Mouse (Mus musculus): ENCODE results near the gene 4930404H24Rik.
"Not testable (repeated sequence)": the region's sequence is repeated elsewhere in the genome, so short reads cannot be mapped to it uniquely, and the experiment has no call there.

4930404H24Rik gene

DNA sequence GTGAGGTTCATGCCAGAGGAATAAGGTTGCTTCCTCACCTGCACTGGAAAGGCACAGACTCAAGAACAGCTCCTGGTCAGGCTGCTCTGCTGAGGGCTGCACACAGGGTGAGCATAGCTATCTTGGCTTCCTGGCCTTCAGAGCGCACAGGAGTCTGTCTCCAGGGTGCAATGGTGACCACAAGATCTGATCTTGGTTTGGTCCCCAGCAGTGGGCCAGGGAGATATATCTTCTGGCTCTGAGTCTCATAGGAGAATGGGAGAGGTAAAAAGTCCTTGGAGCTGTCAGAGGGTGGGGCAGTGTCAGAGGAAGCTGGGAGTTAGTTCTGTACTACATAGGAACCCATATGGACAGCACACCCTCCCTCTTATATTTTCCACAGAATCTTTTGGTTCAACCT lies 13.1 kb upstream of the 4930404H24Rik start:
- DNase-seq: no peak

DNA sequence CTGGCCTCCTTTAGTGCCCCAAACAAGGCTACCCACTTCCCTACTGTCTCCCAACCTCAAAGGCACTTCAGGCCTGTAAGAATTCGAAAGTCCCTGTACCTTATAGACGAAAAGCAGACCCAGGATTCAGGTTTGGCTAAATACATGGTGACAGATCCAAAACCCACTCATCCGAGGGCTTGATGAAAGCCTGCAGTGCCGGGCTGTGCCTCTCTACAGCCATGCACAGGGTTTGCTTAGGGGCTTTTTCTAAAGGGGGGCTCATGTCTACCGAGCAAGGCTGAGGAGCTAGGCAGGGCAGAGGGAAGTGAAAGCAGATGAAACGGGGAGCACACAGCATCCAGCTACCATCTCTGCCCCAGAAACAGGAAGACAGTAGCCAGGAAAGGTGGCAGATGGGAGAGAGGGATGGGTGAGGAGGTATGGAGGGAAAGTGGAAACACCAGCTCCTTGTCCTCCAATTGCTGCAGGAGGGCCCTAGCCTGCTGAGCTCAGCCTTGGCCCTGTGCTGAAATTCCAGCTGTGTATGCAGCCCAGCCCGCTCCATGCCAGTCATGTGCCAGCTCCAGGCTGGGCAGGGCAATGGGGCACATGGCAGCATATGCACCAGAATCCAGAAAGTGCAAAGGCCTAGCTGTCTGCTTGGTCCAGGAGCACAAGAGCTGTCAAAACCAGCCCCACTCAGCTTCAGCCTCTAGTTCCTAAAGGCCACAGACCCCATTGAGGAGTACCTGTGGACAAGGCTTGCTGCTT lies 11.3 kb upstream of the 4930404H24Rik start:
- DNase-seq: no peak

DNA sequence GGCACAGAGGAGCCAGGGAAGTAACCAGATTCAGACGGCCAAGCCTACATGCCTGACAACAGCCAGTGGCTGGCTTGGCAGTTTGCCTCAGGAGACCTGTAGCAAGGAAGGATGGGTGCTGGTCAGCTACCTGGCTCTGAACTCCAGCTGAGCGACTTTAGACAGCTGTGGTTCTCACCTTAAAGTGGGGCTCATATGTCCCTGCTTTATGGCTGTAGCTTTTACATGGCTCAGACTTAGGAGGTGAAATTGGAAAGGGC lies 10.8 kb upstream of the 4930404H24Rik start:
- DNase-seq: no peak

DNA sequence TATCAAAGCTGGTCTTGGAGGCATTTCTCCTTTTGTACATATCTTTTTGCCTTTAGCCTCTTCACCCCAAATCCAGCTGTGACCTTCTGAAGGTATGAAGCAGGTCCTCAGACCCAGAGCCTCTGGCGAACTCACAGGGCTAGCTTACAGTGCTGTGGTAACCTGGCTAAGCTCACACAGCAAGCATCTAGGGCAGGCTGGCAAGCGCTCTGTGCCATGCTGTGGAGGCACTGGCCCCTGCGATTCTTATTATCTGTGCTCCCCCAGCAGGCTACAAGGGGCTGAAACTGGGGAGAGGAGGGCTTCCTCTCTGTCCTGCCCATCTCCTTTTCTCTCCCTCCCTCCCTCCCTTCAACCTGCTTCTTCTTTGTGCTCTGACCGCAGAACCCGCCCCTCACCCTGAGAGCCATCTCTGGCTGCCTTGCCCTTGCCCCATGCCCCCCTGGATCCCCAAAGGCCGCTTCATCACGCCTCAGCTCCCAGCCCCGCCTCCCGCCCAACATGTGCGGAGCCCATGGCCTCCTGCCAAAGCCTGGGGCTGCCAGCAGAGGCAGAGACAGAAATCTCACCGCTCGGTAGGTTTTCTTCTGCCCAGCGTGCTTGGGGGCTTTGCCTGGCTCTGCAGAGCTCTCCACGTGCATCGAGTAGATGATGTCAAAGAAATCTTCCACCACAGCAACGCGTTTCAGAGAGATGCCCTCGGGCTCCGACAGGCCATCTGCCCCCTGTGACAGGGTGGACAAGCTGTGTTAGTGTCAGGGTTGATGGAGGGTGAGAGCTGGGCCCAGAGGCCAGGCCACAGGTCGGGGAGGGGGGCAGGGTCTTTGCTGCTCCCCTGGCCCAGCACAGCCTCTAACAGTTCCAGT lies 9.2 kb upstream of the 4930404H24Rik start:
- peak; percentile 93 for DNase-seq

DNA sequence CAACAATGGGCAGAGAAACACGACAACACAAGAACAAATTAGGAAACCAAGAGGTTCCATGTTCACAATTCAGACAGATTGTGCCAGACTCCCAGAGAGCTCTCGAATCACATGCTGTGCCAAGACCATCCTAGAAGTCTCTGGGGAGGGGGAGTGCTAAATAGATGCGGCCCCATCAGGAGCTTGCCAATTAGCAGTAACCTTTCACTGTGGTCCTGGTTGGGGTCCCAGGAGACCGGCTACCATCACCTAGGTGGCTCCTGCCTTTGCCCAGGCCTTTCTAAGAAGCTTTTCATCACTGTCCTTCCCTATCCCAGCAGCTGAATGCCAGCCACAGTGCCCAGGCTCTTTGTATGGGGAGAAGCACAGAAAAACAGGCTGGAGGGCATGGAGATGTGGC lies 8.5 kb upstream of the 4930404H24Rik start:
- no peak for DNase-seq

DNA sequence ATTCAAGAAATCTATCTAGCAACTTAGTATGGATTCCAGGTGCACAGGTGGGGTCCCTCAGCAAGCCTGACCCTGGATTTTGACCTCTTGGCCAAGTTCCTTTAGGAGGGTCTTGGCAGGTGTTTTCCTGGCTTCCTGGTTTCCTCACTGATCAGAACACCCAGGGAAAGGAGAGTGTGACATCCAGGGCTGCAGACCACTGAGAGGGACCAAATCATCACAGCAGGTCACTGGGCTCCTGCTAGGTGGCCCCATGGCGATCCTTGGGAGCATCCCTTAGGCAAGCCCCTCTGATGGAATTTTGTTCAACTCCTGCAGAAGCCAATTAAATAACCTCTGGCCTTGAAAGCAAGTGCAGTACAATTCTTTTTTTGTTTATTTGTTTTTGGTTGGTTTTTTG lies 2.5 kb upstream of the 4930404H24Rik start:
- DNase-seq: no peak

DNA sequence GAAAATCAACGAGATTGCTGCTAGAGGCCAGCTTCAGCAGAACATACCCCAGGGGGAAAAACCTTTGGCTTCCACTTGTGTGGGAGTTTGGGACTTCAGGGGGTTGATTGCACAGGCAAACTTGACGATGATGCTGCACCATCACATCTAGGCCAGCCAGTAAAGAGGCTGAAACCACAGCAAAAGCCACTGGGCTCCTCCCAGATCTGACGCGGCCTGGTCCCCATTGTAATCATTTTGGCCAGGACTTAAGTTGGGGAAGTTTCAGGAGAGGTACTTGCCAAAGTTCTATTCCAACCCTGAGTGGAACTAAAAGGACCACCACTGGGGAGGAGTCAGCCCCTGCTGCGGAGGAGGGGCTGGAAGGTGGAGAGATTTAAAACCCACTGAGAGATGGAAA lies 1.6 kb upstream of the 4930404H24Rik start:
- no peak for DNase-seq

DNA sequence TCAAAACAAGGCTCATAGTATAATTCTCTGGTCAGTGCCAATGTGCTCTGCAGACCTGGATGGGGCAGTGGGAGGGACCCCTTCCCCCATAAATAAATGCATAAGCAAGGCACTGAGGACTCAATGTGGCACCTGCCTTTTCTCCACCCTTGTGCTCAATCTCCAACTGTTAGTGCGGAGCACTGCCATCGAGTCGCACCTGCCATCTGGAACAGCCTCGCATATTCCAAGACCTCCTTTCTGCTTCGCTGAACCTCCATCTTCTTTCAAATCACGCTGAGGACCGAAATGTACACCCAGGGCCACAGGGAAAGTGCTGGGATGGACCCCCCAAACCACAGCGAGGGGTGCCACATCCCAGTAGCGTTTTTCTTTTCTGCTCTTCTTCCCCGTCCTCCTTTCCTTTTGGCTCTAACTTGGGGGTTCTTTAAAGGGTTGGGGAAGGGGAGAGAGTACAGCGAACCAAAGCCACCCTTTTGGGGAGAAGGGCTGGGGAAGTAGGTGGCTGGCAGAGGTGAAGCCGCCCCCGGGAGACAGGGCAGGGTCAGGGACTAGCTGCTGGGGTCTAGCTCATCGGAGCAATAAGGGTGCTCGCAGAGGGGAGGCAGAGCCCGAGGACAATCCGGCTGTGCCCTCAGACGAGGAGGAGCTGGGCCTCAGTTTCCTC lies 945 bp upstream of the 4930404H24Rik start:
- no peak for DNase-seq

DNA sequence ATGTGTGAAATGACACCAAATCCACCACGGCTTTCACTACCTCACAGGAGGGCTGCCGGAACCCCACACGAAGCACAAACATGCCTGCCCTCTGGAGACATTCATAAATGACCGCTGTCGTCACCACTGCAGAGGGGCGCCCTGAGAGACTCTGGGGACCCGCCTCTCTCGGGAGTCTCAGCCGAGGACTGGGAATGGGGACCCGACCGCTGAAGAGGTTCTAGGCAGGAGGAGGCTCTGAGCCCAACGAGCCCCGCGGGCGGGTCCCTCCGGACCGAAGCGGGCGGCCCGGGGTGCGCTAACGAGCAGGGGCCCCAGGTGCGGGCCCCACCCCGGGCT lies 442 bp upstream of the 4930404H24Rik start:
- DNase-seq: no peak

DNA sequence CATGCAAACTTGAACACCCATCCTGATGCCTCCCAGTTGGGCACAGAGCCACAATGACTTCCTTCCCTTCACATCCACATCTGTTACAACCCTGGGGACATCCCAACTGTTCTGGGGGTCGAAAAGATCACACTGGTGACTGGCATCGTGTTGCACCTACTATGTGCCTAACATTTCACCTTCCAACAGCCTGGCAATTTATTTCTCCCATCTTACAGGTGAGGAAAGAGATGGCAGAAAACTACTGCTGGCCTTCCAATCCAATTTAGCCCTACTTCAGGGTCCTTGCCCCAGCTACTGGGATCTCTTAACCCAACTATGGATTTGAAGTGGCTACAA lies 772 bp downstream of the 4930404H24Rik start:
- DNase-seq: no peak

DNA sequence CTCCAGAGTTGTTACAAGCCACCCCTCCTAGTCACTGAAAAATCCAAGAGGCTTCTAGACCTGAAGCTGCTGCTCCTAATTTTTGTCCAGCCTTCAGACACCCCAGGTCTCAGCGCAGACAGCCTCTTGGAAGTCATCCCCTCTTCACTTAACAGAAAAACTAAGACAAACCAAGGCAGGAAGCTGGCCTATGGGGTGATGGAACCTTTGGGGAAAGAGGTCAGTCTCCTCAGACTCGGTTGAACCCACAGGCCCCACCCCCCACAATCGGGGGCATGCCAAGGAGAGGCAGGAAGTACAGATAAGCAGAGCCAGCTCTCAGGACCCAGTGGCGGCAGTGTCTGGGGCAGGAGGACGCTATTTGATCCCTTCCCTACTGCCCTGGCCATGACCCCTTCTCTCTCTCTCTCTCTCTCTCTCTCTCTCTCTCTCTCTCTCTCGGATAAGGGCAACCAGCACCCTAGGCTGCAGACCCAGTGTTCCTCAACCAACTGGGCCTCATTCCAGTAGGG lies 1.2 kb downstream of the 4930404H24Rik start:
- DNase-seq: peak; percentile 59

DNA sequence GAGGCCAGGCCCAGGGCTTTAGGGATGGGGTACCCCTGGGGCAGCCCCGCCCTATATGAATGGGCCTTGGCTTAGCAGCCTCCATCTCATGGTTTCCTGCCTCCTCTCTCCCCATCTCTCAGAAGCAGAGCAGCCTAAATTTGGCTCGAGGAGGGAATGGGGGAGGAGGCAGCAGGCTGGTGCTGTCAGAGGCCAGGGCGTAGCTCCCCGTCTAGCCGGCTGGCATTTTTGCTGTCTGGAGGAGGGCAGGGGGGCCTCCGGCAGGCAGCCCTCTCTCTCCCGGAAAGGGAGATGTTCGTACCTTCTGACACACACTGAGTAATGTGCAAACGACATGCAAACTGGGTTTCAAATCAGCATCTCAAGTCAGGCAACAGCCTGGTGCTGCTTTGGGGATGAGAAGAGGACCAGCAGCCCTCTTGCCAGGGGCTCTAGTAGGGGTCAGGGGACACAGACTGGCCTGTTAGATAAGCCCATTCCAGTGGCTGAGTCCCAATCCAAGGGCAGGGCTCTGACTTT lies 1.8 kb downstream of the 4930404H24Rik start:
- peak; percentile 31 for DNase-seq

DNA sequence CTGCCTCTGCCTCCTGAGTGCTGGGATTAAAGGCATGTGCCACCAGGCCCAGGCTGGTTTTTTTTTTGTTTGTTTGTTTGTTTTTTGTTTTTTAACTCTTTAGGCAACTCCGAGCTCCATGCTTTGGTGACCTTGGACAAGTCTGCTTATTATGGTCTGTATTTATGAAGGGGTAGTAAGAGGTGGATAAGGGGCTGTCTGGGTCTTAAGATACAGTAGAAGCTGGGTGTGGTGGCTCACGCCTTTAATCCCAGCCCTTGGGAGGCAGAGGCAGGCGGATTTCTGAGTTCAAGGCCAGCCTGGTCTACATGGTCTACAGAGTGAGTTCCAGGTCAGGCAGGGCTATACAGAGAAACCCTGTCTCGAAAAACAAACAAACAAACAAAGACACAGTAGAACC lies 2.8 kb downstream of the 4930404H24Rik start:
- not testable (repeated sequence) for DNase-seq

DNA sequence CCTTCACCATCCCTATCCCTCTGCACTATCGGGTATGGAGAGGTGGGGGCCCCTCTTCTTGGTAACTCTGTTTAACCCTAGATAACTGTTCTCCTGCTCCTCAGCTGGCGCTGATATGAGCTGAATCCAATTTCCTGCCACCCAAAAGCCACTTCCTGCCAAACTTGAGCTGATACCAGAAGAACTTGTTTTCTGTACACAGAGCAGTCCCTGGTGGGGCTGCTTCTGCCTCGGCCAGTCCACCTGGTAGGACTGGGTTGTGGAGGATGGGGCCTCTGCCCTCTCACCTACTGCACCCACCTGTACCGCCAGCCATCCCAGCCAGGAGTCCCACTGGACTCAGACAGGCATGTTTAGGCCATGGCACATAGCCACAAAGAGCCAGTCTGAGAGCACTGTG lies 3.2 kb downstream of the 4930404H24Rik start:
- no peak for DNase-seq

DNA sequence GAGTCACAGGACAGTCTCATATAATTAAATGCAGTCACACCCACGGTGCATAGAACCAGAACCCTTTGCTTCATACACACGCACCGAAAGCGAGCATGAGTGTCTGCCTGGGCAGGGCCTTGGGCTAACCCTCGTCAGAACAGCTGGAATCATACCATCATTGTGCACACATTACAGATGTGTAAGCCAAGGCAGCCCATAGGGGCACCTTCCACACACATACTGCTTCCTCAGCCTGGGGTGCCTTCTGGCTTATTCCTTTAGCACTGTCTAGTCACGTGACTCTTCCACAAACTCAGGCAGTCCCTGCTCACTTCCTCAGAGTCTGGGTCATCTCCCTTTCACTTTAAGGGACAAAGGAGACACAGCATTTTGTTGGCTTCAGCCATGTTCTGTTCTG lies 3.7 kb downstream of the 4930404H24Rik start:
- no peak for DNase-seq

DNA sequence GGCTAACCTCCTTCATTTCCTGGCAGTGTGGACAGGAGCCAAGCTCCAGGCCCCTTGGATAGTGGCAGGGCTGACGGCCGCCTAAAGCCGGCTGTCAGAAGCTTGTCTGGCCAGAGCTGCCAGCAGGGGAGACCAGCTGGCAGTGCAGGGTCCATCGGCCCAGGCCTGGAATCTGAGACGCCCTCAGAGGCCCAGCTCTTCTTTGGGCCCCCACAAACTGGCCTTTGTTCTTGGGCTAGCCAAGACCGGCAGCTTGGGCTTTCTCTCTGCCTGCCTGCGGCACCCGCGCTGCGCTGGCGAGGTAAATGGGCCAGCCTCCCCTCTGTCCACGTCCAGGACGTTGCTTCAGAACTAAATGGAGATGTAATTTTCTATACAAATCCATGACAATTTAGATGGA lies 4.3 kb downstream of the 4930404H24Rik start:
- DNase-seq: peak; percentile 84

DNA sequence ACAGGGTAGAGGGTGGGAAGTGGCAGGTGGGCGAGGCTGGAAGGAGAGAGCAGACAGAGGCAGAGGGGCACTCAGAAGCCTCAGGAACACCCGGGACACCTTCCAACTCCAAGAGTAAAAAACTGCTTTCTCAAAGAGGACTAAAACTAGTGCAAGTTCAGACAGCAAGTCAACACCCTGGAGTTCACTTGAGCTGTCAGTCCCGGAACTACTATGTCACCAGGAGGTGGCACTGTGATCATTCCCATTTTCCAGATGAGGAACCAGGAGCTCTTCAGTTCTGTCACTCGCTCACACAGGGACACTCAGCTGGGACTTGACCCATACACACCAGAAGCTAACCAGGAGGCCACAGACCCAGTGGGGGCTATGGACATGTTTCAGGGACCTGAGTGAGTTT lies 6.6 kb downstream of the 4930404H24Rik start:
- no peak for DNase-seq

DNA sequence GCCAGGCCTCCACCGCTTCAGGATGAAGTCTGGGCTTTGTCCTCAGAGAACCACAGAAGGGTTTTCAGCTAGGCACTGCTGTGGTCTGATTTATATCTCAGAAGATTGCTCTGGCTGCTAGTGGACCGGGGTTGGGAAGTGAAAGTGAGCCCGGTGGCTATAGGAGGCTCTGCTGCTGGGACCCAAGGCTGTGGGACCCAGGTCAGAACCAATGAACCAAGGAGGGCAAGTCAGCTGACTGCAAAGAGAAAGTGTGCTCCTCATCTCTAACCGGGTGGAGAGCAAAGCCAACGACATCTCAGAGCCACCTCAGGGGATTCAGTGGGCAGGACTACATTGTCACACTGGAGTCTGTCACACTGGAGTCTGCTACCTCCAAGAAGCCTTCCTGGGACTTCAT lies 13.8 kb downstream of the 4930404H24Rik start:
- no peak for DNase-seq

DNA sequence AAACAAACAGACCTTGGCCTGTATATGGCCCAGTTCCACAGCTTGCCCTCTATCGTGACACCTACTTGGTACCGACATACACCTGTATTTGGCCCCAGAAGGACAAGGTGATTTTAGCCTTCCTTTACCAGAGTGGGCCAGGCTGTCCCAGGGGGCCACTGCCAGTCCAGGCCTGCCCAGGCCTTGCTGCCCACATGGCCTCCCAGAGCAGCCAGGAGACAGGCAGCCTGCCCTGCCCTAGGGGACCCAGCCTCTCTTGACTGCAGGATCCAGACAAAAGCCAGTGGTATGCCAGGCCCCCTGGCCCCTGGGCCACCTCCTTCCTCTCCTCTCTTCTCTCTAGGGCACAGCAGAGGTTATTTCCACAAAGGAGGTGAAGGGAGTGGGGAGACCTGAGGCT lies 15.4 kb downstream of the 4930404H24Rik start:
- DNase-seq: no peak

DNA sequence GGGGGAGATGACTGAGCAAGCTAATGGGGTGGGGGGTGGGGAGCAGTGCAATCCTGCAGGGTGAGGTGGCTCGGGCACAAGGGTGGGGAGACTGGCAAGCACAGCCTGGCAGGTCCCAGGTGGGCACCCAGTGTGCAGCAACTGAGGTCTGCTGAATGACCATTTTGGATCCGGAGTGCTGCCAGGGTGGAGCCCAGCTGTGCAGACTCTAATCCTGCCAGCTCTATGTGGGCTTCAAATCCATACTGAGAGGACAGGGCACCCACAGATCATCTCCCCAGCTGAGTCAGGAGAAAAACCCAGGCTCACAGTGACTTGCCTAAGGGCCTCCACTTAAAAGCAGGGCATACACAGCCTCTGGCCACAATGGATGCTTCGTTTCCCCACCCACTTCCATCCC lies 15.8 kb downstream of the 4930404H24Rik start:
- no peak for DNase-seq

DNA sequence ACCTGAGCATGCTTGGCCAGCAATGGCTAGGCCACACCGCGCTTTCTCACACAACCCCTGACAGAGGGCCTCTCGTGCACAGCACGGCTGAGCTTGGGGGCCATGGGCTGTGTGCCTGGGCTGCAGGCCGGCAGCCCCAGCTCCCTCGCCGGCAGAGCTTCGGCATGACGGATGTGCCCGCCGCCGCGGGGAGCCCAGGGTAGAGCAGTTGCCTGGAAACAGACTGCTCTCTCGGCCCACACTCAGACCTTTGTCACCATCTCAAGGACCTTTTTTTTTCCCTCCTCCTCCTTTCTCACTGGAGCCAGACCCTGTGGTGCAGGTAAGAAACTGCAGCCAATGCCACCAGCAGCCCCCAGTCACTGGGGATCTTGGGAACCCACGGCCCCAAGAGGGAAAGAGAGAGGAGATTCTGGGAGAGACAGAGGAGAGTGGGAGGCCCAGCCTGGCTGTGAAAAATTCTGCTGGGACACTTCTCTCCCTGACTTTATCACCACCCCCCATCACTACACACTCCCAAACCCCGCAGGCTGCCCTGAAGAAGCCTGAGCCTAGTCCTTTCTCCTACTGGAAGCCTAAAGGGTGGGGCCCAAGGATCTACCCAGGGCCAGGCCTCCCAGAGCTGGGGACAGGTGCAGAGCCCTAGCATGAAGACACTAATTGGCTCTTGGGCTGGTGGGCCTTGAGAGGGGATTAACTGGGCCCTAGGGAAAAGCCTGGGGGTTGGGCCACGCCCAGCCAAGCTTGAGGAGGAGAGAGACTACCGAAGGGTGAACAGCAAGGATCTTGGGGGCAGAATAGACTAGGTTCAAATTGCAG lies 16.8 kb downstream of the 4930404H24Rik start:
- DNase-seq: peak; percentile 71

DNA sequence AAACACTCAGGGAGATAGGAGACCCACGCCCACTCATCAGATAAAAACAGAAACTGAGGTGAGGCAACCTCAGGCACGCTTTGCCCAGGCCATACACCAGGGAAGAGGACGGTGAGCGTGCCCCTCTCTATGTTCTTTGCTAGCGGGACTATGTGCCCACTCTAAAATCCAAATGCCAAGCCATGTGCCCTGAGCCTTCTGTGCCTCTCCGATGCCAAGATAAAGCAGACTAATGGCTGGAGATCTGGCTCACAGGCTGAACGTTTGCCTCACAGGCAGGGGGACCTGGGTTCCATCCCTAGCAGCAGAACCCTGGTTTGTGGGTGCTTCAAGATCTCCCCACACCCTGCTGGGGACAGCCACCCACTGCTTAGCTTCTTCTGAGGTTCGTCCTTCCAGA lies 17.5 kb downstream of the 4930404H24Rik start:
- DNase-seq: no peak

DNA sequence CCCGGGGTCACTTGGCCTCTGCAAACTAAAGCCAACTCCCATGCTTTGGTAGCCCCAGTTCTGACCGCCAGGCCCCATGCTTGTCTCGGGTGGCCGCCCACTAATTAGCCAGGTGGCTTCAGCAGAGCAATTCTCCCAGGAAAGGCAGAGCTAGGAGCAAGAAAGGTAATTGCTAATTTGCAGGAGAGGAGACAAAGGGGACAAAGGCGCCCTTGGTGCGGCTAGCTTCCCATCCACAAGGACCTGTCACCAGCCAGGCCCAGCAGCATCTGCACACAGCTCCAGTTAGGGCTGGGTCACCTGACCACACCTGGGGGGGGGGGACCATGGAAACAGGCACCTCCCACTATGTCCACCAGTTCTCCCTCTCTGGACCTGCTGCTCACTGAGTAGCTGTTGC lies 19.0 kb downstream of the 4930404H24Rik start:
- peak; percentile 49 for DNase-seq
